Mouse (Mus musculus): ENCODE results near the gene Rbbp4.

- TF ChIP-seq CTCF (IDR thresholded peaks at IDR 0.05; ENCODE audit: control insufficient read depth, insufficient read depth, insufficient read length) (no peak), MAX (IDR thresholded peaks at IDR 0.05) (no peak), MYOG (IDR thresholded peaks at IDR 0.05; ENCODE audit: control insufficient read depth, extremely low read depth, insufficient read length) (no peak), CEBPB (IDR thresholded peaks at IDR 0.05; ENCODE audit: low read depth) (no peak), USF1 (IDR thresholded peaks at IDR 0.05; ENCODE audit: low read depth) (no peak), MYOD1 (IDR thresholded peaks at IDR 0.05; ENCODE audit: control insufficient read depth, insufficient read length, low read depth) (no peak)
Observed at GRCm38 (mm10) chr4:129324756-129325155, 10.4 kb downstream of the Rbbp4 start.

Measured in C2C12 (cell line).